Mouse (Mus musculus): ENCODE measurements at regions not wholly inside any gene's neighbourhood (a gene's known extent, or its start where the extent isn't known, plus 50 kb on each side); places are given as distances from the start of the nearest gene placed in this dataset.

- no peak for ATAC-seq (replicated peaks; ENCODE audit: poor library complexity, severe bottlenecking)
These were observed 109.9 kb downstream of the Sec23a start for GRCm38 (mm10) chr12:58901931-58902330.

GRCm38 (mm10) chr12:58875808-58876207 is 136.0 kb downstream of the Sec23a start:
- no peak for ATAC-seq (replicated peaks; ENCODE audit: poor library complexity, severe bottlenecking)

- ATAC-seq (replicated peaks; ENCODE audit: poor library complexity, severe bottlenecking), result no peak
These were observed 139.4 kb downstream of the Sec23a start for GRCm38 (mm10) chr12:58872465-58872864.

GRCm38 (mm10) chr12:58856498-58856897 is 155.3 kb downstream of the Sec23a start:
- ATAC-seq (replicated peaks; ENCODE audit: poor library complexity, severe bottlenecking), result peak; percentile 53; the same call in 1 of the 2 replicates

- no peak for ATAC-seq (replicated peaks; ENCODE audit: poor library complexity, severe bottlenecking)
These were observed 160.0 kb downstream of the Sec23a start for GRCm38 (mm10) chr12:58851677-58852385.

GRCm38 (mm10) chr12:58829656-58830055 is 182.2 kb downstream of the Sec23a start:
- ATAC-seq (replicated peaks; ENCODE audit: poor library complexity, severe bottlenecking), result no peak

GRCm38 (mm10) chr12:58827864-58828263 is 184.0 kb downstream of the Sec23a start:
- ATAC-seq (replicated peaks; ENCODE audit: poor library complexity, severe bottlenecking), result no peak

- ATAC-seq (replicated peaks; ENCODE audit: poor library complexity, severe bottlenecking), result no peak
These were observed 186.5 kb downstream of the Sec23a start for GRCm38 (mm10) chr12:58825139-58825921.

GRCm38 (mm10) chr12:58822971-58823370 is 188.8 kb downstream of the Sec23a start:
- ATAC-seq (replicated peaks; ENCODE audit: poor library complexity, severe bottlenecking), result no peak

GRCm38 (mm10) chr12:58804068-58804467 is 207.7 kb downstream of the Sec23a start:
- no peak for ATAC-seq (replicated peaks; ENCODE audit: poor library complexity, severe bottlenecking)

- peak; percentile 63 for ATAC-seq (replicated peaks; ENCODE audit: poor library complexity, severe bottlenecking)
These were observed 209.4 kb downstream of the Sec23a start for GRCm38 (mm10) chr12:58802410-58802809.
